14 mouse cellular contexts compared by ENCODE assay signal in genomic region chr5:4323387-4323704, GRCm38 (mm10).
DNase-seq lines count a peak whose midpoint lies in the region; ATAC-seq and TF ChIP-seq lines count a peak whose summit lies in the region.
"Had no signal": no experiment of that assay in that cellular context is flagged by ENCODE, and none has a peak within 500 bp of the region (broad histone marks: within the 10 kb centered on the region; RNA-seq: fewer than 3 reads in every experiment).

No protein-coding gene starts in this region.

- ATAC-seq in heart, embryonic 15.5 days (replicated peaks; ENCODE audit: insufficient number of reproducible peaks, insufficient read depth, low FRiP score, low read depth): no peak
- ATAC-seq in megakaryocyte-erythroid progenitor cell, adult 5-6 weeks (replicated peaks; ENCODE audit: low FRiP score, low TSS enrichment, poor library complexity, severe bottlenecking): no peak

- no peak overlapping the region for H3K4me2 ChIP-seq in heart, embryonic 15.5 days
- H3K4me2 ChIP-seq: liver, embryonic 13.5 days had no signal

- no peak overlapping the region for H3K4me3 ChIP-seq in heart, embryonic 15.5 days
- H3K4me3 ChIP-seq in heart, adult 2 months: no peak overlapping the region
- H3K4me3 ChIP-seq: liver, embryonic 13.5 days; megakaryocyte, embryonic 14.5 days had no signal

- no peaks in the 10 kb centered on the region for H3K79me2 ChIP-seq in heart, adult 2 months (replicated peaks; ENCODE audit: control insufficient read depth, insufficient read depth, low read length)

- peaks cover 20% of the 10 kb centered on the region for H3K4me1 ChIP-seq in heart, embryonic 15.5 days (replicated peaks)
- peaks cover 2% of the 10 kb centered on the region; the same call in 1 of the 2 replicates for H3K4me1 ChIP-seq in heart, adult 2 months (ENCODE audit: control insufficient read depth, insufficient read depth, low read length)
- H3K4me1 ChIP-seq: liver, embryonic 13.5 days; megakaryocyte, embryonic 14.5 days had no signal

- TF ChIP-seq EP300 in heart, adult 2 months (IDR thresholded peaks at IDR 0.05; ENCODE audit: insufficient read depth, low read depth, low read length): no peak

- DNase-seq in heart, adult 2 months: no peak
- peak; percentile 48 for DNase-seq in urinary bladder, postnatal 14 days (ENCODE audit: low spot score)
- DNase-seq in urinary bladder, adult 2 months (ENCODE audit: low spot score): no peak
- peak; percentile 35 to 50 for DNase-seq in adrenal gland, postnatal 36 days
- no peak for DNase-seq in ovary, postnatal 36 days (ENCODE audit: low spot score)
- DNase-seq: cerebellum, postnatal 14 days; heart, postnatal 10 days; kidney, postnatal 25 days; liver, embryonic 13.5 days; right cerebral cortex, postnatal 14 days; thymus, postnatal 36 days had no signal

- intact Hi-C loops in heart, adult 2 months (cut with DNase I): no loop called here

- no peak for TF ChIP-seq CTCF in heart, adult 2 months (IDR thresholded peaks at IDR 0.05)

- no peak overlapping the region for H3K9ac ChIP-seq in heart, embryonic 15.5 days
- H3K9ac ChIP-seq in heart, adult 2 months (ENCODE audit: low read depth, low read length): no peak overlapping the region
- H3K9ac ChIP-seq: liver, embryonic 13.5 days had no signal

- no peaks in the 10 kb centered on the region for H3K27me3 ChIP-seq in heart, embryonic 15.5 days
- no peaks in the 10 kb centered on the region for H3K27me3 ChIP-seq in heart, adult 2 months (ENCODE audit: control insufficient read depth, insufficient read depth, low read length)
- H3K27me3 ChIP-seq: liver, embryonic 13.5 days; megakaryocyte, embryonic 14.5 days had no signal

- H3K9me3 ChIP-seq in heart, embryonic 15.5 days (replicated peaks): peaks cover 9% of the 10 kb centered on the region

- H3K27ac ChIP-seq in heart, embryonic 15.5 days: 0 out of 2 replicates have a peak overlapping the region, but pooled peaks have one; percentile 27
- no peak overlapping the region for H3K27ac ChIP-seq in heart, adult 2 months
- H3K27ac ChIP-seq: liver, embryonic 13.5 days had no signal

- no peaks in the 10 kb centered on the region for H3K36me3 ChIP-seq in heart, embryonic 15.5 days
- H3K36me3 ChIP-seq in heart, adult 2 months (ENCODE audit: control insufficient read depth, insufficient read depth, low read length): no peaks in the 10 kb centered on the region
- H3K36me3 ChIP-seq: liver, embryonic 13.5 days had no signal

- TF ChIP-seq POLR2A in heart, adult 2 months (IDR thresholded peaks at IDR 0.05; ENCODE audit: insufficient read depth, low read depth, low read length): no peak

- WGBS in heart, embryonic 15.5 days: 59% methylated on average over 2 of the region's 2 CpGs
- 58% methylated on average over 2 of the region's 2 CpGs for WGBS in heart, adult 2 months

Comparison
In these comparisons a context has a peak if more than half of its experiments do, and no peak if none do; other contexts are left out.
1. DNase-seq: peak in urinary bladder, postnatal 14 days (single experiment) and adrenal gland, postnatal 36 days (2 of 2); none in heart, adult 2 months (0 of 2), urinary bladder, adult 2 months (single experiment) and ovary, postnatal 36 days (single experiment).